Mouse (Mus musculus) heart, adult 2 months (tissue): ENCODE results near the gene Eml1. TPM values are rescaled to one million over a fixed set of nuclear protein-coding genes. Genes with fewer than 3 reads are reported as not detected.
A peak's percentile ranks its signal among the peaks of the same experiment; 100 is the strongest.

ENCODE experiments used
- DNase-seq, 2 experiments: peaks; one replicate each; pipeline ENCODE4 v3.0.0; 2021
- H3K27ac ChIP-seq: fragments of 200-600 bp; 2 replicates; pipeline ENCODE4 v1.8.1; 2022
- H3K27me3 ChIP-seq: fragments of 200-500 bp; 2 replicates; pipeline ENCODE4 v1.6.1; 2012; ENCODE audit warnings: mild to moderate bottlenecking, low read length, inconsistent platforms, mixed read lengths; ENCODE audit not compliant: control insufficient read depth, insufficient read depth
- H3K36me3 ChIP-seq: fragments of 200-500 bp; 2 replicates; pipeline ENCODE4 v1.6.1; 2012; ENCODE audit warnings: low read length, inconsistent platforms; ENCODE audit not compliant: control insufficient read depth, insufficient read depth
- H3K4me1 ChIP-seq: fragments of 200-500 bp; 2 replicates; pipeline ENCODE4 v1.6.1; 2011; ENCODE audit warnings: low read length; ENCODE audit not compliant: control insufficient read depth, insufficient read depth
- H3K4me3 ChIP-seq: fragments of 200-600 bp; 2 replicates; pipeline ENCODE4 v1.8.1; 2022
- H3K79me2 ChIP-seq: fragments of 200-500 bp; replicated peaks from 2 replicates; pipeline ENCODE4 v1.6.1; 2012; ENCODE audit warnings: mild to moderate bottlenecking, inconsistent platforms, low read length, moderate library complexity, mixed read lengths; ENCODE audit not compliant: control insufficient read depth, insufficient read depth
- H3K9ac ChIP-seq: fragments of 200-500 bp; 2 replicates; pipeline ENCODE4 v1.6.1; 2012; ENCODE audit warnings: low read depth, mild to moderate bottlenecking, control low read depth, inconsistent platforms, low read length, mixed read lengths
- CTCF ChIP-seq: fragments of 200-600 bp; IDR thresholded peaks from 2 replicates; pipeline ENCODE4 v1.8.1; 2022; ENCODE audit warnings: antibody characterized with exemption, mild to moderate bottlenecking, moderate library complexity
- EP300 ChIP-seq: fragments of 200-500 bp; IDR thresholded peaks from 2 replicates; pipeline ENCODE4 v1.6.1; 2011; ENCODE audit warnings: low read depth, low read length, control low read depth; ENCODE audit not compliant: insufficient read depth
- POLR2A ChIP-seq: fragments of 200-500 bp; IDR thresholded peaks from 2 replicates; pipeline ENCODE4 v1.6.1; 2011; ENCODE audit warnings: mild to moderate bottlenecking, low read depth, low read length, control low read depth; ENCODE audit not compliant: insufficient read depth
- WGBS: fragments of 180-500 bp; shearing (Covaris S2); methylation state at CpG from one replicate; pipeline ENCODE4 v1.1.7; 2018; 5-methylcytosine and 5-hydroxymethylcytosine counted together
- intact Hi-C: fragments of 180-260 bp; cut with DNase I; formaldehyde crosslinking; loops from one replicate; pipeline ENCODE4 v1.15.1; 2025
- polyA plus RNA-seq: library from polyadenylated mRNA; depleted of rRNA; stranded (reverse); fragments of >200 nt; gene quantifications from 2 replicates; pipeline ENCODE4 v1.2.3, GENCODE M21; 2012
- total RNA-seq, 2 experiments: library from RNA; stranded (reverse); gene quantifications; 2 replicates each; pipeline ENCODE4 v1.2.3; 2021

The Eml1 gene
- total and polyA plus RNA-seq, 3 experiments, result 68.7 to 84.7 (median 73.5) TPM

- 53% methylated on average over 8 of the region's 8 CpGs for WGBS
- peaks cover 22% of the 10 kb centered on the region for H3K4me1 ChIP-seq
- H3K27me3 ChIP-seq, result no peaks in the 10 kb centered on the region
- no peaks in the 10 kb centered on the region; the same call in 1 of the 2 replicates for H3K36me3 ChIP-seq
- no peak overlapping the region for H3K4me3 ChIP-seq
- H3K27ac ChIP-seq, result peak overlapping the region; percentile 98
- DNase-seq, result no peak
- H3K79me2 ChIP-seq, result peaks cover 2% of the 10 kb centered on the region; the same call in 1 of the 2 replicates
- no peak overlapping the region for H3K9ac ChIP-seq
- TF ChIP-seq POLR2A (no peak), CTCF (no peak), EP300 (no peak)
- intact Hi-C loops, result loop anchor here (5.0 kb wide), 1 partner anchor 183 kb away; no protein-coding TSS in a partner anchor
Measured at GRCm38 (mm10) chr12:108374689-108375088, 3.9 kb downstream of the Eml1 start.

DNA sequence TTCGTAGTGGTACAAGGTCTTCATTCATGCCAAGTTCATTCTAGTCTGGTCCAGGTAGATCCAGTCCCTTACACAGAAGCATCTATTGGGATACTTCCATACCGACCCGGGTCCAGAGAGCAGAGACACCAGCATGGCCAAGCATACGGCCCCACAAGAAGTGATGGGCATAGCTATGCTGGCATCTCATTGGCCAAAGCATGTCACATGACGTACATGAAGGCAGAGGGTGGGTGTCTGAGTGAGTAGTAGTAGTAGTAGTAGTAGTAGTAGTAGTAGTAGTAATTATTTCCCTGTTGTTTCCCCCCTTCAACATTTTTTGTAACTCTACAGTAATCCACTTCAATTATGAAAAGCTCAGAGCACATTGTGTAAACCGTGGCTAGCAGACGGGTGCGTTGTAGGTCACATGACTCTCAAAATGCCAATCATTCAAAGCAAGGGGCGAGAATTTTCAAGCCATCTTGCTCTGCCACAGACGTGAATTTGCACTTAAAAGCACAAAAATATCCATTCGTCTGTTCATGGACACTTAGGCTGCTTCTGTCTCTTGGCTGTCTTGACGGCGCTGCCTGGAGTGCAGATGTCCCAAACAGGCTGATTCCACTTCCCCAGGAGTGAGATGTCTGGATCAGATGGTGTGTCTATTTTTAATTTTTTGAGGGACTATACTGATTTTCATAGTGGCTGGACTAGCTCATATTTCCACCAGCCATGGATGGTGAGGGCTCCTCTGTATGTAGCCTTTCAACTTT is 7.8 kb downstream of the Eml1 start:
- Histone ChIP-seq H3K4me3 (no peak overlapping the region), H3K79me2 (peaks cover 2% of the 10 kb centered on the region; the same call in 1 of the 2 replicates), H3K27me3 (no peaks in the 10 kb centered on the region), H3K36me3 (no peaks in the 10 kb centered on the region; the same call in 1 of the 2 replicates), H3K27ac (no peak overlapping the region), H3K4me1 (peaks cover 8% of the 10 kb centered on the region), H3K9ac (no peak overlapping the region)
- no peak for TF ChIP-seq CTCF
- TF ChIP-seq EP300, result no peak
- no peak for TF ChIP-seq POLR2A
- DNase-seq, result no peak
- WGBS, result 82% methylated on average over 13 of the region's 13 CpGs
- intact Hi-C loops, result no loop called here

GRCm38 (mm10) chr12:108386476-108387232 is 15.9 kb downstream of the Eml1 start:
- Histone ChIP-seq H3K4me3 (no peak overlapping the region), H3K27ac (peak overlapping the region; percentile 59), H3K9ac (peak overlapping the region; percentile 13; the same call in 1 of the 2 replicates), H3K27me3 (no peaks in the 10 kb centered on the region), H3K4me1 (peaks cover 2% of the 10 kb centered on the region; the same call in 1 of the 2 replicates), H3K79me2 (no peaks in the 10 kb centered on the region), H3K36me3 (no peaks in the 10 kb centered on the region)
- intact Hi-C loops, result no loop called here
- WGBS, result 36% methylated on average over 13 of the region's 13 CpGs
- TF ChIP-seq POLR2A, result no peak
- no peak for TF ChIP-seq CTCF
- TF ChIP-seq EP300, result no peak
- peak; percentile 62 to 80 for DNase-seq

GRCm38 (mm10) chr12:108389718-108390117 is 19.0 kb downstream of the Eml1 start:
- H3K27me3 ChIP-seq, result no peaks in the 10 kb centered on the region
- no peak overlapping the region for H3K4me3 ChIP-seq
- peaks cover 18% of the 10 kb centered on the region for H3K4me1 ChIP-seq
- no peak for TF ChIP-seq POLR2A
- no peak for TF ChIP-seq CTCF
- no peak for TF ChIP-seq EP300
- no peak overlapping the region for H3K27ac ChIP-seq
- intact Hi-C loops, result no loop called here
- no peaks in the 10 kb centered on the region for H3K36me3 ChIP-seq
- H3K79me2 ChIP-seq, result no peaks in the 10 kb centered on the region
- DNase-seq, result no peak
- WGBS, result 84% methylated on average over 3 of the region's 3 CpGs
- H3K9ac ChIP-seq, result no peak overlapping the region

GRCm38 (mm10) chr12:108392254-108393044 is 21.7 kb downstream of the Eml1 start:
- Histone ChIP-seq H3K4me1 (peaks cover 16% of the 10 kb centered on the region), H3K36me3 (no peaks in the 10 kb centered on the region), H3K79me2 (no peaks in the 10 kb centered on the region), H3K27ac (peak overlapping the region; percentile 83), H3K4me3 (no peak overlapping the region), H3K27me3 (no peaks in the 10 kb centered on the region), H3K9ac (no peak overlapping the region)
- TF ChIP-seq EP300 (peak; percentile 51; the same call in 1 of the 2 replicates), POLR2A (no peak)
- peak; percentile 49 to 62 for DNase-seq
- intact Hi-C loops, result loop anchor here (2.0 kb wide), 1 partner anchor 22 kb away; the partner anchor contains the start of gene Eml1
- 49% methylated on average over 12 of the region's 12 CpGs for whole genome bisulfite sequencing
